Mouse (Mus musculus) splenic B cell, adult 2 months (primary cell): ENCODE results near the gene Nqo2.
A peak's percentile ranks its signal among the peaks of the same experiment; 100 is the strongest.
"Not testable (repeated sequence)": the region's sequence is repeated elsewhere in the genome, so short reads cannot be mapped to it uniquely, and the experiment has no call there.

ENCODE experiments used
- DNase-seq: peaks from one replicate; pipeline ENCODE4 v3.0.0-alpha.2; 2011; ENCODE audit warnings: low read depth, low spot score
- H3K27me3 ChIP-seq: 2 replicates; pipeline ENCODE4 v1.6.1; 2012; ENCODE audit warnings: mild to moderate bottlenecking, low read length, moderate library complexity, mixed read lengths; ENCODE audit not compliant: control insufficient read depth, poor library complexity, insufficient read depth, severe bottlenecking
- H3K36me3 ChIP-seq: 2 replicates; pipeline ENCODE4 v1.6.1; 2012; ENCODE audit warnings: mild to moderate bottlenecking, low read length, moderate library complexity, mixed read lengths; ENCODE audit not compliant: control insufficient read depth, poor library complexity, insufficient read depth, severe bottlenecking

Gene Nqo2

DNA sequence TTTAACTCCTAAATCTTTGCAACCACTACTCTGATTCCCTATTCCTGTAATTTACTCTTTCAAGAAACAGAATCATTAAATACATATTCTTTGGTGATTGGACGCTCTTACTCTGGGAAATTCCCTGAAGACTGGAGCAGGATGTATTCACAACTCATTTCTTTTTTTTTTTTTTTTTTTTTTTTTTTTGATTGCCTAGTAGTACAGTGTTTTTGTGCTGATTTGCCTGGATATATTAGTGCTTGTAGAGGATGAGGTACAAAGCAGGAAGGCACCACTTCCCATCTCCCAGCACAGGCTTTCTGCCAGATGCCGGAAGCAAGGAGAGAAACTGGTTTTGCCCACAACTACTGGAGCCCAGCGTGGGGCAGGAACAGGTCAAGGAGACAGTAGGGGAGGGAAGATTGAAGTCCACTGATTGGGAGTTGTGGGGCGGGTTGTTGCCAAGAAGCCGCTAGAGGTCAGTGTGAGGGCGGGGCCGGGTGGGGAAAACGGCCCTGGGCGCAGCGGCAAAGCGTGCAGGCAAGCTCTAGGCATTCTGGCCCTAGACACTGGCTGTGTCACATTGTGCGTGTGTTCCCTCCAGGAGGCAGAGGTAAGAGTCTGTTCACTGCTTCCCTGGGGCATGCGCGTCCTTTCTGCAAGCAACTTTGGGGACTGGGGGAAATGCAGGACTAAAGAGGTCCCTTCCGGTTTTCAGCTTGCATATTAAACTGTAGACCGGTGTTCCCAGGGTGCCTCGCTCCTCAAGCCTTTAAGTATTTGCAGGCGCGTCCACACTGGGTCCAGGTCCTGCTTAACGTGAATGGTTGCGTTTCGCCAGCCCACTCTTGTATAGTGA lies at the start of gene Nqo2:
TSS of gene Nqo2 (plus strand) at position 482 of the 841 bp plus-strand sequence.
- DNase-seq, result peak; percentile 60
- Histone ChIP-seq H3K36me3 (no peaks in the 10 kb centered on the region), H3K27me3 (no peaks in the 10 kb centered on the region)

DNA sequence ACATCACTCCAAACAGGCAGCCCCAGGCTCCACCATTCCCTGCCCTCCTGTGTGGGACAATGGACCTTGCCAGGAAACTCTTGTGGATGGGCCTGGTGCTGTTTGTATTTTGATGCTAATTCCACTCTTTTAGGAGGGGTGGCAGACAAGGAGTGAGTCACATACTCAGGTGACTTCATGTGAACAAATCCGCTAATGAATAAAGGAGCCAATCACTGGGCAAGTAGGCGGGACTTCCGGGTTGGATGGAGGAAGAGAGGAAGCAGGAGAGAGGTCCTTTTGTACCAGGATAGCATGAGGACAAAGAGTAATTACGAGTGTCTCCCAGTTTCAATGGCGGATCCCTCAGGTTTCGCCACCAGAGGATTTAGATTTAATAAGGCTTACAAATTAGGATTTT lies 43.4 kb upstream of the Nqo2 start:
- no peaks in the 10 kb centered on the region for H3K36me3 ChIP-seq
- DNase-seq, result no peak

GRCm38 (mm10) chr13:33921699-33922098 lies 42.8 kb upstream of the Nqo2 start:
- Histone ChIP-seq H3K36me3 (no peaks in the 10 kb centered on the region), H3K27me3 (no peaks in the 10 kb centered on the region)
- DNase-seq, result no peak

More for the DNA sequence above, 43.4 kb upstream of the Nqo2 start:
- H3K27me3 ChIP-seq, result no peaks in the 10 kb centered on the region

DNA sequence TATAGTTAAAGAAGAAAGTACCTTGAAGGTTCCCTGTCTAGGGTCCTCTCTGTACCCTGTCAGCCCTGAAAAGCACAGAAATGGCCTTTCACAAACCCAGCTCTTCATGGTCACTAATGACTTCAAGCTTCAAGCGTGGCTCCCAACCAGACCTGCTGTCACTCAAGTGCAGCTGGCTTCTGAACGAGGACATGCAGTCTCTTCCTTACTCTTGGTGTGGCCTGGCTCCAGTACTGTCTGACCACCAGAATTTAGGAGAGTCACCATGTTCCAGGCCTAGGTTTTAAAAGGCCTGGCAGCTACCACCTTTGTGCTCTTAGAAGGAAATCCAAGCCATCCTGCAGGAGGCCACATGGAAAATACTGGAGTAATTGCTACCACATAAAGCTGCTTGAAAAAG lies 34.2 kb upstream of the Nqo2 start:
- no peak for DNase-seq
- H3K27me3 ChIP-seq, result no peaks in the 10 kb centered on the region
- H3K36me3 ChIP-seq, result no peaks in the 10 kb centered on the region

DNA sequence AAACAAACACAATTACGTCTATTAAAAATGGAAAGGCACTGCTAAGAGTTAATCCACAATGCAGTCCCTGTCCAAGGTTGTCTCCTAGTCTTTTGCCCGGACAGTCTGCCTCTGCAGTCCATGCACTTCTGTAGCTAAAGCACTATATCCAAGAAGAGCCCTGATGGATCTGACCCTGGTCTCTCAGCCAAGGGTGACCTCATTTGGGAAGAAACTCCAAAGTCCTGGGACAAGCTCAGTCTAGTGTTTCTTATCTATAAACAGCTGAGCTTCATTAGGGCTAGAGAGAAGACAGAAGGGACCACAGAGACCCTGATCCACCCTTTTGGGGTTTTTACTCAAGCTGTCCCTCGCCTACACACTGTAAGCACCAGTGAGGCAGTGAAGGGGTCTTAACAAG lies 33.6 kb upstream of the Nqo2 start:
- no peak for DNase-seq
- no peaks in the 10 kb centered on the region for H3K36me3 ChIP-seq
- no peaks in the 10 kb centered on the region for H3K27me3 ChIP-seq

- no peaks in the 10 kb centered on the region for H3K36me3 ChIP-seq
- no peak for DNase-seq
- H3K27me3 ChIP-seq, result no peaks in the 10 kb centered on the region
Measured at GRCm38 (mm10) chr13:33934743-33935142, 29.7 kb upstream of the Nqo2 start.

DNA sequence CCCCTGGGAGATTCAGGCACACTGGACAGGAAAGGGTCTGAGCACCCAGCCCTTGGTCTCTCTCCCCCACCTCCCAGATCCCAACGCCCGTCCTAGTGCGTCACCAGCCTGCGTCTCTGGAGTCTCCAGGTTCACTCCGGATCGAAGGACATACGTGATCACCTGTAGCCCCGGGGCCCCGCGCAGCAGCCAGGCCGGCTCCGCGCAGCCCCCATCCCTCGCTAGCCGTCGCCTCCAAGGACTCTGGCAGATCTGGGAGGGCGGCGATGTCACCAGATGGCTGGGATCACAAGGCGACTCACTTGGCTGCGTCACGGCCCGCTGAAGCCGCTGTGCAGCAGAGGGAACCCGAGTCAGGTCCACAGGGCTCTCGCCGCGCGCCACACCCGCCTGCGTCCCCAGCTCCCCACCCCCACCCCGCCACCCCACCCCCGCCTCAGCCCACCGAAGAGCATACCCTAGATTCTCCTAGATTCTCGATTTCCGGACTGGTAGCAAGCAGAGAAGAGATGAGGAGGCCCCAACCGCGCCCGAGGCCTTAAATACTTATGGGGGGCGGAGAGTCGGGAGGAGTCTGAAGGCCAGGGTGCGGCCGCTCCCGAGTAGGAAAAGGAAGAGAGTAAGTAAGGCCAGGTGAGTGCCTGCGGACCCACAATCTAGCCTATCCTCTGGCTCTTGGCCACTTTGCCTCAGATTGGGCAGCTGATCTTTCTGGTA lies 28.9 kb upstream of the Nqo2 start:
- no peaks in the 10 kb centered on the region for H3K36me3 ChIP-seq
- no peak for DNase-seq
- no peaks in the 10 kb centered on the region for H3K27me3 ChIP-seq

DNA sequence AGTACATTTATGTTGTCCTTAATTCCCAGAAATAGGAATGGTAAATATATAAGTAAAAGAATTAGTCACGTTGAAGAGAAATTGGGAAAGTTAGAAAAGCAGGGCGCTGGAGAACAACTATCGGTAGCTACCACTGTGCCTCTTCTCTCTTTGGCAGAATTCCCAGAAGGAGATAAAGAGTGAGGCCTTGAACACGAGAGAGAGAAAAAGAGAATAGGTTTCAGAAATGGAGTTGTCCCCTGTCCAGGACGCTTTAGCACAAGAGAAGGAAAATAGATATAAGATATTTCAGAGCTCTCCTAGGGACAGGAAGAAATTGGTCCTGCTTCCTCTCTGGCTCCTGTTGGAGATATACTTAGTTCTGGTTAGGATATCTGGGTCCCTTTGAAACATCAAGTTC lies 27.3 kb upstream of the Nqo2 start:
- DNase-seq, result no peak
- H3K36me3 ChIP-seq, result no peaks in the 10 kb centered on the region
- H3K27me3 ChIP-seq, result no peaks in the 10 kb centered on the region

DNA sequence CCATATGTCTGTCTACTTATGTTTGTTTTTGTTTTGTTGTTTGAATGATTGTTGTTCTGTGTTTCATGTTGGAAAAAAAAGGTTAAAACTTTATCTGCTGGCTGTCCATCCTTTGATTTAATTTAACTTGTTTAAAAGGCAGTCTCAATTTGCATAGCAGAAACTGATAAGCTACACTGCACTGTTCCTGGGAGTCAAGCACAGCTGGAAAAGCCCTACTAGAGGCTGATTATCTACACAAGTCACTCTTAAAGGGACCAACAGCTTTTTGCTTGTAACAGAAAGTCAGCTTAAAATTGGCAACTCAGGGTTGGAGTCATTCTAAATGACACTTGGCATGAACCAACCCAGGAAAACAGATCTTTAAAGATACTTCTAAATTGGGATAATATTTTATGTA lies 26.9 kb upstream of the Nqo2 start:
- H3K27me3 ChIP-seq, H3K36me3 ChIP-seq, DNase-seq: not testable (repeated sequence)

- no peak for DNase-seq
- Histone ChIP-seq H3K36me3 (no peaks in the 10 kb centered on the region), H3K27me3 (no peaks in the 10 kb centered on the region)
Measured at GRCm38 (mm10) chr13:33941288-33941808, 23.1 kb upstream of the Nqo2 start.

- no peaks in the 10 kb centered on the region for H3K36me3 ChIP-seq
- no peaks in the 10 kb centered on the region for H3K27me3 ChIP-seq
- peak; percentile 16 for DNase-seq
Measured at GRCm38 (mm10) chr13:33942212-33942779, 22.2 kb upstream of the Nqo2 start.

- no peaks in the 10 kb centered on the region for H3K27me3 ChIP-seq
- H3K36me3 ChIP-seq, result no peaks in the 10 kb centered on the region
- no peak for DNase-seq
Measured at GRCm38 (mm10) chr13:33951308-33952074, 13.0 kb upstream of the Nqo2 start.

DNA sequence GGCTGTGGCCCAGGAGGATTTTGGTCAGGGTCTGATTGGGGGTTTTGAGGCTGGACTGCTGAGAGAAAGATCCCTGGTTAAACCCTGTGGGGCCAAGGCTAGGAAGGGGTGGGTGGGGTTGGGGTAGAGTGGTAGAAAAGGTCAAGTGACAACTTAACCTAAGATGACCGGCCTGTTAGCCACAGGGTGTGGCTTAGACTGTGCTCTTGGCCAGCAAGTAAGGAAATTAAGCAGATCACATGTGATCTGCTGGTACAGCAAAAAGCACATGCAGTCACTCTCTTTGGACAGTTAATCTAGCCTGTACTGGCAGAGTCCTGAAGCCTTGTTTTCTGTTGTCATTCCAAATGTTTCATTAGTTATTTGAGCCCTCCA lies 12.4 kb upstream of the Nqo2 start:
- no peak for DNase-seq
- H3K36me3 ChIP-seq, result no peaks in the 10 kb centered on the region
- no peaks in the 10 kb centered on the region for H3K27me3 ChIP-seq

GRCm38 (mm10) chr13:33952947-33953346 lies 11.5 kb upstream of the Nqo2 start:
- no peaks in the 10 kb centered on the region for H3K27me3 ChIP-seq
- no peaks in the 10 kb centered on the region for H3K36me3 ChIP-seq
- no peak for DNase-seq
